8 mouse cellular contexts compared by ENCODE assay signal in genomic region chr7:34798441-34799403, GRCm38 (mm10). TPM values are rescaled to one million over a fixed set of nuclear protein-coding genes. Genes with fewer than 3 reads are reported as not detected.
A peak's percentile ranks its signal among the peaks of the same experiment; 100 is the strongest.
DNase-seq lines count a peak whose midpoint lies in the region; ATAC-seq lines count a peak whose summit lies in the region.

No protein-coding gene starts in this region.

- H3K27ac ChIP-seq in heart, embryonic 16.5 days (ENCODE audit: low read length), result no peak overlapping the region
- H3K27ac ChIP-seq in limb, embryonic 11.5 days (replicated peaks; ENCODE audit: low read depth, low read length), result 0 out of 2 replicates have a peak overlapping the region, but pooled peaks have one; percentile 30

- intact Hi-C loops in gastrocnemius, postnatal 14 days (cut with DNase I; ENCODE audit: low total_unique reads), result no loop called here

- peak; percentile 34 for DNase-seq in gastrocnemius, postnatal 10 days
- DNase-seq in gastrocnemius, postnatal 14 days, result no peak
- DNase-seq in adrenal gland, adult 18-20 months (ENCODE audit: low spot score in 2 of 2), result peak; percentile 38 to 47
- DNase-seq in limb, embryonic 11.5 days (ENCODE audit: low spot score), result peak; percentile 50
- no peak for DNase-seq in spleen, adult 12 weeks (ENCODE audit: low spot score)
- DNase-seq in cerebellum, postnatal 36 days, result no peak

- no peak for ATAC-seq in heart, embryonic 16.5 days (replicated peaks; ENCODE audit: extremely low read depth, insufficient read depth, low FRiP score)
- ATAC-seq in limb, embryonic 11.5 days (ENCODE audit: insufficient number of reproducible peaks, low FRiP score, low TSS enrichment, low read depth), result peak; percentile 46; the same call in 1 of the 2 replicates
- ATAC-seq in cerebellum, adult (ENCODE audit: insufficient number of reproducible peaks, low FRiP score, low TSS enrichment), result no peak

- peaks cover 5% of the 10 kb centered on the region for H3K27me3 ChIP-seq in heart, embryonic 16.5 days (ENCODE audit: control insufficient read depth, insufficient read depth, low read length)
- H3K27me3 ChIP-seq in limb, embryonic 11.5 days (ENCODE audit: control insufficient read depth, insufficient read depth, low read length), result no peaks in the 10 kb centered on the region

- H3K9ac ChIP-seq in heart, embryonic 16.5 days (ENCODE audit: low read length), result no peak overlapping the region
- H3K9ac ChIP-seq in limb, embryonic 11.5 days (ENCODE audit: low read length), result no peak overlapping the region; the same call in 1 of the 2 replicates

- H3K4me2 ChIP-seq in heart, embryonic 16.5 days (ENCODE audit: low read depth, low read length), result peak overlapping the region; percentile 22
- H3K4me2 ChIP-seq in limb, embryonic 11.5 days (ENCODE audit: low read depth, severe bottlenecking), result peak overlapping the region; percentile 18; the same call in 1 of the 2 replicates

- H3K4me1 ChIP-seq in heart, embryonic 16.5 days (ENCODE audit: control insufficient read depth, insufficient read depth, low read length), result peaks cover 13% of the 10 kb centered on the region
- peaks cover 23% of the 10 kb centered on the region for H3K4me1 ChIP-seq in limb, embryonic 11.5 days (ENCODE audit: control insufficient read depth, insufficient read depth, low read length)

- WGBS in heart, embryonic 16.5 days, result 12% methylated on average over 11 of the region's 11 CpGs
- WGBS in limb, embryonic 11.5 days, result 2% methylated on average over 11 of the region's 11 CpGs

- H3K36me3 ChIP-seq in heart, embryonic 16.5 days (ENCODE audit: control insufficient read depth, insufficient read depth), result no peaks in the 10 kb centered on the region
- no peaks in the 10 kb centered on the region for H3K36me3 ChIP-seq in limb, embryonic 11.5 days (ENCODE audit: control insufficient read depth, insufficient read depth, low read length)

- H3K4me3 ChIP-seq in heart, embryonic 16.5 days (ENCODE audit: low read length), result no peak overlapping the region
- H3K4me3 ChIP-seq in limb, embryonic 11.5 days (ENCODE audit: low read depth, low read length), result no peak overlapping the region

- H3K9me3 ChIP-seq in heart, embryonic 16.5 days (replicated peaks; ENCODE audit: control insufficient read depth, low read length), result no peaks in the 10 kb centered on the region
- H3K9me3 ChIP-seq in limb, embryonic 11.5 days (ENCODE audit: control insufficient read depth, low read length), result no peaks in the 10 kb centered on the region

RNA-seq across cellular contexts. Expression of gene Chst8, which starts 13.8 kb away (rescaled TPM):
- under 1 TPM; 0.49 to 0.84 TPM for total RNA-seq in gastrocnemius, postnatal 10 days (2021)
- total RNA-seq in gastrocnemius, postnatal 14 days (2021), result under 1 TPM; 0.13 to 0.66 TPM
- total RNA-seq in adrenal gland, adult 18-20 months (2021), result 10 to 100 TPM; 10.6 to 12.7 TPM
- polyA plus RNA-seq in heart, embryonic 16.5 days (2015; fragmentation: Nextera tagmentation; extraction: Ambion mirVana), result 0.75 and 1.2 TPM in 2 replicates
- polyA plus RNA-seq in limb, embryonic 11.5 days (2014; fragmentation: Nextera tagmentation; extraction: Ambion mirVana), result 1.2 and 2.6 TPM in 2 replicates

Comparison
In these comparisons a context has a peak if more than half of its experiments do, and no peak if none do; other contexts are left out.
1. DNase-seq: peak in gastrocnemius, postnatal 10 days (single experiment), adrenal gland, adult 18-20 months (2 of 2) and limb, embryonic 11.5 days (single experiment); none in gastrocnemius, postnatal 14 days (single experiment), spleen, adult 12 weeks (single experiment) and cerebellum, postnatal 36 days (0 of 2).
2. RNA of gene Chst8, which starts 13.8 kb away (total RNA-seq): 10.6 to 12.7 TPM in adrenal gland, adult 18-20 months; 0.49 to 0.84 TPM in gastrocnemius, postnatal 10 days and 0.13 to 0.66 TPM in gastrocnemius, postnatal 14 days; every median in the first group is over 4 times any median in the second.